In the genomic region with DNA sequence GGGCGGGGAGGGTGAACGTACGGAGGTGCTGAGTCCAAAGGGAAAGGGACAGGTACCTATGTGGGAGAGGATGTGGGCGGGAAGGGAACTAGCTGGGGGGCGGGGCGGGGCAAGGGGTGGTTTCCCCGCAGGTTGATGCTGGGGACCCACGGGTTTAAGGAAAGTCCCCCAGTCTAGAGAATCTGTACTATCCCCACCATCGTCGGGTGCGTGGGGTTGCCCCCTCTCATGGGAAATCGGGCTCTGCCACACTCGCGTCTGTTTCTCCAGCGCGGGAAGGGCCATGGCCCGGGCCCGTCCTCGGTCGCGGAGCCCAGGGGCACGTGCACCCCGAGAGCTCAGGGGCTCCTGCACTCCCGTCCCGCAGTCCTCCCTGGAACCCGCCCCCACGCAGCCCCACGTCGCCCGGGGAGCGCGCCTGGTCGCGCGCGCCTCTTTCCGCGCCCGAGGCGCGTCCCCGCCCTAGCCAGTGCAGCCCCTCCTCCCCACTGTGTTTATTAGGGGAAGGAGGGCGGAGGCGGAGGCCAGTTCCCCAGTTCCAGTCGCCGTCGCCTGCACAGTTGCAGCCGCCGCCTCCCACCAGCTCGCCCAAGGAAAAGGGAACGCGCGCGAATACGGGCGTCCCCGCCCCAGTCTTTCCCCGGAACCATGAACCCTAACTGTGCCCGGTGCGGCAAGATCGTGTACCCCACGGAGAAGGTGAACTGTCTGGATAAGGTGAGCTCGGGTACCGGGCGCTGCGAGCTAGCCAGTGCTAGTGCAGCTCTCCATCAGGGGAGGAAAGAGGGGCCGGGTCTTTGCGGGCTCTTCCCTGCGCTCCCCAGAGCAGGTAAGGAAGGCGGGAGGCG, we compare ENCODE assay signal across 8 mouse cellular contexts. TPM values are rescaled to one million over a fixed set of nuclear protein-coding genes. Genes with fewer than 3 reads are reported as not detected.
A peak's percentile ranks its signal among the peaks of the same experiment; 100 is the strongest.
DNase-seq lines count a peak whose midpoint lies in the region; ATAC-seq and TF ChIP-seq lines count a peak whose summit lies in the region.

No protein-coding gene starts in this region.

- H3K36me3 ChIP-seq in E14TG2a.4 (ENCODE audit: insufficient read depth, low read length): peaks cover 16% of the 10 kb centered on the region
- H3K36me3 ChIP-seq in forebrain, embryonic 14.5 days (ENCODE audit: control insufficient read depth, insufficient read depth, low read length): no peaks in the 10 kb centered on the region
- no peaks in the 10 kb centered on the region for H3K36me3 ChIP-seq in liver, postnatal 0 days (replicated peaks; ENCODE audit: insufficient read depth, low read length)
- no peaks in the 10 kb centered on the region for H3K36me3 ChIP-seq in neural tube, embryonic 13.5 days

- H3K4me3 ChIP-seq in E14TG2a.4 (replicated peaks; ENCODE audit: low read length): peak overlapping the region; percentile 98
- peak overlapping the region; percentile 98 for H3K4me3 ChIP-seq in forebrain, embryonic 14.5 days (ENCODE audit: low read depth, low read length)
- peak overlapping the region; percentile 87 for H3K4me3 ChIP-seq in liver, postnatal 0 days (ENCODE audit: low read depth, low read length)
- peak overlapping the region; percentile 91 for H3K4me3 ChIP-seq in neural tube, embryonic 13.5 days

- peak overlapping the region; percentile 96 for H3K9ac ChIP-seq in forebrain, embryonic 14.5 days (ENCODE audit: low read length)
- peak overlapping the region; percentile 76 for H3K9ac ChIP-seq in liver, postnatal 0 days (replicated peaks)
- peak overlapping the region; percentile 97 for H3K9ac ChIP-seq in neural tube, embryonic 13.5 days

- WGBS in forebrain, embryonic 14.5 days: under 1% methylated on average over 71 of the region's 71 CpGs
- under 1% methylated on average over 62 of the region's 71 CpGs for WGBS in liver, postnatal 0 days (ENCODE audit: insufficient replicate concordance)
- WGBS in neural tube, embryonic 13.5 days: under 1% methylated on average over 71 of the region's 71 CpGs

- no peaks in the 10 kb centered on the region for H3K27me3 ChIP-seq in E14TG2a.4 (ENCODE audit: insufficient read depth, low read length)
- H3K27me3 ChIP-seq in forebrain, embryonic 14.5 days (replicated peaks; ENCODE audit: control insufficient read depth, insufficient read depth, low read length): no peaks in the 10 kb centered on the region
- H3K27me3 ChIP-seq in liver, postnatal 0 days (ENCODE audit: insufficient read depth, low read length): no peaks in the 10 kb centered on the region
- no peaks in the 10 kb centered on the region for H3K27me3 ChIP-seq in neural tube, embryonic 13.5 days

- no peak for TF ChIP-seq CTCF in E14TG2a.4 (conservative IDR thresholded peaks at IDR 0.05; ENCODE audit: low read length)
- no peak for TF ChIP-seq CTCF in liver, postnatal 0 days (IDR thresholded peaks at IDR 0.05; ENCODE audit: low read depth)

- ATAC-seq in forebrain, embryonic 14.5 days: peak; percentile 85
- ATAC-seq in liver, postnatal 0 days: peak; percentile 71
- ATAC-seq in neural tube, embryonic 13.5 days (ENCODE audit: low read depth): peak; percentile 86

- no peak for TF ChIP-seq EP300 in liver, postnatal 0 days (IDR thresholded peaks at IDR 0.05; ENCODE audit: low read depth)

- H3K9me3 ChIP-seq in E14TG2a.4 (ENCODE audit: low read length): no peaks in the 10 kb centered on the region
- H3K9me3 ChIP-seq in forebrain, embryonic 14.5 days (replicated peaks; ENCODE audit: control insufficient read depth, low read length): no peaks in the 10 kb centered on the region
- H3K9me3 ChIP-seq in liver, postnatal 0 days (ENCODE audit: low read length): no peaks in the 10 kb centered on the region
- H3K9me3 ChIP-seq in neural tube, embryonic 13.5 days: no peaks in the 10 kb centered on the region

- intact Hi-C loops in heart, postnatal 14 days (cut with DNase I): loop anchor here (2.0 kb wide), 1 partner anchor 189 kb away; no protein-coding TSS in a partner anchor

- peak overlapping the region; percentile 95 for H3K27ac ChIP-seq in forebrain, embryonic 14.5 days (ENCODE audit: low read depth, low read length)
- H3K27ac ChIP-seq in liver, postnatal 0 days (ENCODE audit: low read depth): peak overlapping the region; percentile 94
- peak overlapping the region; percentile 98 for H3K27ac ChIP-seq in neural tube, embryonic 13.5 days (replicated peaks)

- H3K4me2 ChIP-seq in forebrain, embryonic 14.5 days (ENCODE audit: low read length): peak overlapping the region; percentile 88
- H3K4me2 ChIP-seq in liver, postnatal 0 days (ENCODE audit: low read depth, low read length): peak overlapping the region; percentile 95
- peak overlapping the region; percentile 63 for H3K4me2 ChIP-seq in neural tube, embryonic 13.5 days

- peaks cover 63% of the 10 kb centered on the region for H3K4me1 ChIP-seq in E14TG2a.4 (replicated peaks; ENCODE audit: low read depth, low read length)
- peaks cover 20% of the 10 kb centered on the region for H3K4me1 ChIP-seq in forebrain, embryonic 14.5 days (ENCODE audit: control insufficient read depth, insufficient read depth, low read length)
- peaks cover 23% of the 10 kb centered on the region for H3K4me1 ChIP-seq in liver, postnatal 0 days (ENCODE audit: insufficient read depth)
- peaks cover 37% of the 10 kb centered on the region for H3K4me1 ChIP-seq in neural tube, embryonic 13.5 days (replicated peaks)

- peak; percentile 92 for DNase-seq in cerebellum, adult 11 months
- peak; percentile 89 for DNase-seq in forebrain, embryonic 14.5 days (ENCODE audit: low spot score)
- DNase-seq in heart, postnatal 14 days: peak; percentile 89 to 90
- DNase-seq in layer of hippocampus, adult 11-12 months (ENCODE audit: low spot score): peak; percentile 87
- DNase-seq in liver, postnatal 0 days: peak; percentile 85
- peak; percentile 71 for DNase-seq in telencephalon, adult 2 months (ENCODE audit: low read depth, low spot score)

RNA-seq across cellular contexts. Expression of gene Lasp1, which starts 0.6 kb away (rescaled TPM):
- polyA plus RNA-seq in forebrain, embryonic 14.5 days (2014; fragmentation: Nextera tagmentation; extraction: Ambion mirVana): 77.6 and 94.6 TPM in 2 replicates
- 10 to 100 TPM; 47.8 to 49.6 TPM for total RNA-seq in heart, postnatal 14 days (2021)
- polyA plus RNA-seq in liver, postnatal 0 days (2015; fragmentation: Nextera tagmentation; extraction: Ambion mirVana): 30.0 and 32.2 TPM in 2 replicates
- polyA plus RNA-seq in neural tube, embryonic 13.5 days (2015; fragmentation: Nextera tagmentation; extraction: Ambion mirVana): 114 and 123 TPM in 2 replicates

RNA-seq across cellular contexts. Expression of gene Rpl23, which starts 17.1 kb away (rescaled TPM):
- polyA plus RNA-seq in forebrain, embryonic 14.5 days (2014; fragmentation: Nextera tagmentation; extraction: Ambion mirVana): 348 and 451 TPM in 2 replicates
- 100 to 1,000 TPM; 503 to 533 TPM for total RNA-seq in heart, postnatal 14 days (2021)
- polyA plus RNA-seq in liver, postnatal 0 days (2015; fragmentation: Nextera tagmentation; extraction: Ambion mirVana): 409 and 433 TPM in 2 replicates
- polyA plus RNA-seq in neural tube, embryonic 13.5 days (2015; fragmentation: Nextera tagmentation; extraction: Ambion mirVana): 351 and 415 TPM in 2 replicates

RNA-seq across cellular contexts. Expression of gene 1700001P01Rik, which starts 23.7 kb away (rescaled TPM):
- 0.50 TPM in 1 of 2 replicates, not detected in the other for polyA plus RNA-seq in forebrain, embryonic 14.5 days (2014; fragmentation: Nextera tagmentation; extraction: Ambion mirVana)
- total RNA-seq in heart, postnatal 14 days (2021): under 1 TPM in 1 of 2 experiments, not detected in 1; 0.65 TPM
- polyA plus RNA-seq in liver, postnatal 0 days (2015; fragmentation: Nextera tagmentation; extraction: Ambion mirVana): not detected in 2 replicates
- 0.67 TPM in 1 of 2 replicates, not detected in the other for polyA plus RNA-seq in neural tube, embryonic 13.5 days (2015; fragmentation: Nextera tagmentation; extraction: Ambion mirVana)

RNA-seq across cellular contexts. Expression of gene Cwc25, which starts 33.0 kb away (rescaled TPM):
- 9.9 and 11.1 TPM in 2 replicates for polyA plus RNA-seq in forebrain, embryonic 14.5 days (2014; fragmentation: Nextera tagmentation; extraction: Ambion mirVana)
- 10 to 100 TPM in 1 of 2 experiments, 1 to 10 TPM in 1; 8.9 to 10.6 TPM for total RNA-seq in heart, postnatal 14 days (2021)
- 5.5 and 5.8 TPM in 2 replicates for polyA plus RNA-seq in liver, postnatal 0 days (2015; fragmentation: Nextera tagmentation; extraction: Ambion mirVana)
- polyA plus RNA-seq in neural tube, embryonic 13.5 days (2015; fragmentation: Nextera tagmentation; extraction: Ambion mirVana): 18.8 and 19.1 TPM in 2 replicates

RNA-seq across cellular contexts. Expression of gene B230217C12Rik, which starts 41.2 kb away (rescaled TPM):
- 20.3 and 21.5 TPM in 2 replicates for polyA plus RNA-seq in forebrain, embryonic 14.5 days (2014; fragmentation: Nextera tagmentation; extraction: Ambion mirVana)
- total RNA-seq in heart, postnatal 14 days (2021): 1 to 10 TPM in 1 of 2 experiments, under 1 TPM in 1; 0.95 to 1.1 TPM
- 0.25 and 0.28 TPM in 2 replicates for polyA plus RNA-seq in liver, postnatal 0 days (2015; fragmentation: Nextera tagmentation; extraction: Ambion mirVana)
- 31.0 and 32.3 TPM in 2 replicates for polyA plus RNA-seq in neural tube, embryonic 13.5 days (2015; fragmentation: Nextera tagmentation; extraction: Ambion mirVana)

Comparison
In these comparisons a context has a peak if more than half of its experiments do, and no peak if none do; other contexts are left out.
1. Peak in every context shown above with its lines: DNase-seq, ATAC-seq, H3K4me3 ChIP-seq and H3K27ac ChIP-seq.